Mouse (Mus musculus) layer of hippocampus, adult 8-10 months (tissue): ENCODE results near the gene Adh4. TPM values are rescaled to one million over a fixed set of nuclear protein-coding genes. Genes with fewer than 3 reads are reported as not detected.
A peak's percentile ranks its signal among the peaks of the same experiment; 100 is the strongest.
"Not testable (repeated sequence)": the region's sequence is repeated elsewhere in the genome, so short reads cannot be mapped to it uniquely, and the experiment has no call there.

Experiments used
- DNase-seq, 2 experiments: peaks; one replicate each; pipeline ENCODE4 v3.0.0; 2022; ENCODE audit warnings: low spot score in 2 of 2
- total RNA-seq, 4 experiments: library from RNA; stranded (reverse); gene quantifications; 2 replicates each; pipeline ENCODE4 v1.2.4; 2022

Gene Adh4
- total RNA-seq, 4 experiments from 2014 or later = not detected

GRCm38 (mm10) chr3:138443465-138443771 is 28.2 kb downstream of the Adh4 start:
- no peak for DNase-seq

- no peak for DNase-seq
Observed at GRCm38 (mm10) chr3:138448077-138448860, 33.0 kb downstream of the Adh4 start.

GRCm38 (mm10) chr3:138452169-138452568 is 36.9 kb downstream of the Adh4 start:
- no peak for DNase-seq

GRCm38 (mm10) chr3:138454234-138454633 is 39.0 kb downstream of the Adh4 start:
- DNase-seq = no peak

GRCm38 (mm10) chr3:138454711-138455435 is 39.6 kb downstream of the Adh4 start:
- no peak for DNase-seq

- DNase-seq = peak; percentile 38 to 57
Observed at GRCm38 (mm10) chr3:138458441-138458840, 43.2 kb downstream of the Adh4 start.

GRCm38 (mm10) chr3:138460260-138460659 is 45.0 kb downstream of the Adh4 start:
- no peak for DNase-seq

- no peak for DNase-seq
Observed at GRCm38 (mm10) chr3:138461832-138462231, 46.6 kb downstream of the Adh4 start.

GRCm38 (mm10) chr3:138463137-138463536 is 47.9 kb downstream of the Adh4 start:
- no peak for DNase-seq

- no peak for DNase-seq
Observed at GRCm38 (mm10) chr3:138463807-138464206, 48.5 kb downstream of the Adh4 start.

GRCm38 (mm10) chr3:138464573-138465147 is 49.4 kb downstream of the Adh4 start:
- DNase-seq = no peak

- not testable (repeated sequence) for DNase-seq
Observed at GRCm38 (mm10) chr3:138466656-138467055, 51.4 kb downstream of the Adh4 start.

- DNase-seq = no peak
Observed at GRCm38 (mm10) chr3:138471066-138471465, 55.8 kb downstream of the Adh4 start.

GRCm38 (mm10) chr3:138479489-138479888 is 64.2 kb downstream of the Adh4 start:
- DNase-seq = no peak

Other genes starting within 250 kb of the Adh4 start
- gene 4930579F01Rik, start 221.6 kb upstream of the Adh4 start, total RNA-seq = not detected
- gene Adh7, start 197.7 kb upstream of the Adh4 start, total RNA-seq = under 1 TPM in 3 of 4 experiments, not detected in 1; 0.13 to 0.27 (median 0.21) TPM
- gene Adh1, start 154.5 kb upstream of the Adh4 start, total RNA-seq = 1 to 10 TPM; 1.1 to 2.1 (median 1.8) TPM
- not detected for gene Adh6a, start 102.2 kb upstream of the Adh4 start, total RNA-seq
- gene Adh6b, start 73.7 kb upstream of the Adh4 start, total RNA-seq = not detected
- gene Adh5, start 27.6 kb downstream of the Adh4 start, total RNA-seq = 10 to 100 TPM; 63.2 to 74.4 (median 69.9) TPM
- gene Metap1, start 74.0 kb downstream of the Adh4 start, total RNA-seq = 10 to 100 TPM; 46.0 to 50.2 (median 47.7) TPM
- 100 to 1,000 TPM; 167 to 181 (median 177) TPM for gene Eif4e, start 110.7 kb downstream of the Adh4 start, total RNA-seq